Mouse (Mus musculus) hindbrain, embryonic 13.5 days (tissue): ENCODE measurements around the gene Tmem254b. TPM values are rescaled to one million over a fixed set of nuclear protein-coding genes. Genes with fewer than 3 reads are reported as not detected.
"Not testable (repeated sequence)": the region's sequence is repeated elsewhere in the genome, so short reads cannot be mapped to it uniquely, and the experiment has no call there.

Experiments used
- ATAC-seq: fragments of 200-750 bp; cut with Nextera tagmentation; 2 replicates; pipeline ENCODE4 v1.8.0; 2017; ENCODE audit warnings: moderate TSS enrichment; ENCODE audit not compliant: low FRiP score
- H3K27ac ChIP-seq: fragments of 300-500 bp; sonication (generic); 2 replicates; pipeline ENCODE4 v1.5.1; 2015; ENCODE audit warnings: inconsistent platforms, mild to moderate bottlenecking, moderate library complexity
- H3K27me3 ChIP-seq: fragments of 300-500 bp; sonication (generic); 2 replicates; pipeline ENCODE4 v1.6.1; 2015; ENCODE audit warnings: mild to moderate bottlenecking, inconsistent platforms
- H3K36me3 ChIP-seq: fragments of 300-500 bp; sonication (generic); 2 replicates; pipeline ENCODE4 v1.6.1; 2015; ENCODE audit warnings: mild to moderate bottlenecking, inconsistent platforms
- H3K4me1 ChIP-seq: fragments of 300-500 bp; sonication (generic); replicated peaks from 2 replicates; pipeline ENCODE4 v1.6.1; 2015; ENCODE audit warnings: inconsistent platforms
- H3K4me2 ChIP-seq: fragments of 300-500 bp; sonication (generic); 2 replicates; pipeline ENCODE4 v1.6.1; 2015; ENCODE audit warnings: inconsistent platforms, mild to moderate bottlenecking, moderate library complexity
- H3K4me3 ChIP-seq: fragments of 300-500 bp; sonication (generic); 2 replicates; pipeline ENCODE4 v1.5.1; 2015; ENCODE audit warnings: mild to moderate bottlenecking, inconsistent platforms
- H3K9ac ChIP-seq: fragments of 300-500 bp; sonication (generic); 2 replicates; pipeline ENCODE4 v1.6.1; 2015; ENCODE audit warnings: mild to moderate bottlenecking, inconsistent platforms
- H3K9me3 ChIP-seq: fragments of 300-500 bp; sonication (generic); 2 replicates; pipeline ENCODE4 v1.6.1; 2016; ENCODE audit warnings: inconsistent platforms
- WGBS: fragments of 180-500 bp; shearing (Covaris S2); methylation state at CpG from one replicate; pipeline ENCODE4 v1.1.7; 2015; 5-methylcytosine and 5-hydroxymethylcytosine counted together
- polyA plus RNA-seq: library from polyadenylated mRNA; unstranded; fragments of >200 nt; fragmentation: Nextera tagmentation; extraction: Ambion mirVana; gene quantifications from 2 replicates; pipeline ENCODE4 v1.2.1, GENCODE M21; 2015

Tmem254b gene
- polyA plus RNA-seq = 22.4 and 30.8 TPM in 2 replicates

GRCm38 (mm10) chr14:26206926-26207247 lies at the start of gene Tmem254b:
TSS of gene Tmem254b (minus strand) at chr14:26207041.
- ATAC-seq = peak; percentile 75; the same call in 1 of the 2 replicates
- H3K27ac ChIP-seq, H3K4me2 ChIP-seq, H3K36me3 ChIP-seq, H3K27me3 ChIP-seq, H3K4me3 ChIP-seq, H3K4me1 ChIP-seq, H3K9me3 ChIP-seq, H3K9ac ChIP-seq: not testable (repeated sequence)
- WGBS = no CpG with 5 or more reads among the region's 10 CpGs

- WGBS = no CpG with 5 or more reads among the region's 2 CpGs
- H3K27me3 ChIP-seq = not testable (repeated sequence)
Observed at GRCm38 (mm10) chr14:26237183-26237582, 30.3 kb upstream of the Tmem254b start.

GRCm38 (mm10) chr14:26216233-26217000 lies 9.6 kb upstream of the Tmem254b start:
- H3K4me3 ChIP-seq, H3K27me3 ChIP-seq, H3K9ac ChIP-seq, H3K4me2 ChIP-seq, H3K36me3 ChIP-seq, H3K9me3 ChIP-seq, H3K27ac ChIP-seq, H3K4me1 ChIP-seq, ATAC-seq: not testable (repeated sequence)
- WGBS = no CpG with 5 or more reads among the region's 5 CpGs

More at GRCm38 (mm10) chr14:26237183-26237582, 30.3 kb upstream of the Tmem254b start:
- not testable (repeated sequence) for H3K4me1 ChIP-seq, ATAC-seq, H3K36me3 ChIP-seq, H3K27ac ChIP-seq, H3K9ac ChIP-seq, H3K4me3 ChIP-seq, H3K9me3 ChIP-seq, H3K4me2 ChIP-seq

GRCm38 (mm10) chr14:26206197-26206925 lies 480 bp downstream of the Tmem254b start:
- WGBS = no CpG with 5 or more reads among the region's 44 CpGs

GRCm38 (mm10) chr14:26197851-26198250 lies 9.0 kb downstream of the Tmem254b start:
- H3K9me3 ChIP-seq, ATAC-seq, H3K27ac ChIP-seq, H3K4me1 ChIP-seq, H3K27me3 ChIP-seq, H3K9ac ChIP-seq, H3K4me2 ChIP-seq, H3K36me3 ChIP-seq, H3K4me3 ChIP-seq: not testable (repeated sequence)
- WGBS = no CpG with 5 or more reads among the region's 3 CpGs

More at GRCm38 (mm10) chr14:26206197-26206925, 480 bp downstream of the Tmem254b start:
- not testable (repeated sequence) for H3K27me3 ChIP-seq, H3K9ac ChIP-seq, H3K4me3 ChIP-seq, H3K4me1 ChIP-seq, H3K4me2 ChIP-seq, H3K9me3 ChIP-seq, H3K36me3 ChIP-seq, H3K27ac ChIP-seq
- peak; percentile 90 for ATAC-seq

GRCm38 (mm10) chr14:26188361-26188760 lies 18.5 kb downstream of the Tmem254b start:
- H3K27me3 ChIP-seq, H3K27ac ChIP-seq, H3K4me1 ChIP-seq, H3K9ac ChIP-seq, H3K4me3 ChIP-seq, H3K36me3 ChIP-seq, ATAC-seq, H3K9me3 ChIP-seq, H3K4me2 ChIP-seq: not testable (repeated sequence)
- WGBS = no CpG with 5 or more reads among the region's 8 CpGs

- H3K4me3 ChIP-seq, ATAC-seq, H3K4me1 ChIP-seq, H3K4me2 ChIP-seq, H3K27ac ChIP-seq, H3K9ac ChIP-seq, H3K9me3 ChIP-seq, H3K27me3 ChIP-seq, H3K36me3 ChIP-seq: not testable (repeated sequence)
- no CpG with 5 or more reads among the region's 9 CpGs for WGBS
Observed at GRCm38 (mm10) chr14:26186638-26187037, 20.2 kb downstream of the Tmem254b start.

GRCm38 (mm10) chr14:26182380-26182779 lies 24.5 kb downstream of the Tmem254b start, which contains the start of gene Plac9b:
TSS of gene Plac9b (minus strand) at chr14:26182480.
- H3K9ac ChIP-seq, H3K4me3 ChIP-seq, H3K9me3 ChIP-seq, H3K27ac ChIP-seq, H3K4me2 ChIP-seq, H3K27me3 ChIP-seq, H3K4me1 ChIP-seq, H3K36me3 ChIP-seq, ATAC-seq: not testable (repeated sequence)
- WGBS = no CpG with 5 or more reads among the region's 10 CpGs

GRCm38 (mm10) chr14:26181660-26182059 lies 25.2 kb downstream of the Tmem254b start:
- not testable (repeated sequence) for ATAC-seq, H3K27ac ChIP-seq, H3K4me3 ChIP-seq, H3K9me3 ChIP-seq, H3K4me2 ChIP-seq, H3K36me3 ChIP-seq, H3K27me3 ChIP-seq, H3K4me1 ChIP-seq, H3K9ac ChIP-seq
- WGBS = no CpG with 5 or more reads among the region's 10 CpGs

GRCm38 (mm10) chr14:26175028-26175427 lies 31.8 kb downstream of the Tmem254b start:
- not testable (repeated sequence) for H3K9ac ChIP-seq, H3K27me3 ChIP-seq, H3K9me3 ChIP-seq, H3K27ac ChIP-seq, ATAC-seq, H3K4me1 ChIP-seq, H3K36me3 ChIP-seq, H3K4me2 ChIP-seq, H3K4me3 ChIP-seq
- no CpG with 5 or more reads among the region's 6 CpGs for WGBS

GRCm38 (mm10) chr14:26173955-26174354 lies 32.9 kb downstream of the Tmem254b start:
- ATAC-seq, H3K27ac ChIP-seq, H3K4me2 ChIP-seq, H3K4me3 ChIP-seq, H3K9me3 ChIP-seq, H3K27me3 ChIP-seq, H3K4me1 ChIP-seq, H3K36me3 ChIP-seq, H3K9ac ChIP-seq: not testable (repeated sequence)
- WGBS = no CpG with 5 or more reads among the region's 3 CpGs

- H3K9ac ChIP-seq, ATAC-seq, H3K4me2 ChIP-seq, H3K4me1 ChIP-seq, H3K27me3 ChIP-seq, H3K9me3 ChIP-seq, H3K4me3 ChIP-seq, H3K36me3 ChIP-seq, H3K27ac ChIP-seq: not testable (repeated sequence)
- WGBS = no CpG with 5 or more reads among the region's 12 CpGs
Observed at GRCm38 (mm10) chr14:26165266-26165665, 41.6 kb downstream of the Tmem254b start.

- H3K4me1 ChIP-seq, H3K9ac ChIP-seq, H3K27ac ChIP-seq, H3K27me3 ChIP-seq, H3K9me3 ChIP-seq, H3K4me2 ChIP-seq, H3K4me3 ChIP-seq, H3K36me3 ChIP-seq, ATAC-seq: not testable (repeated sequence)
- no CpG with 5 or more reads among the region's 5 CpGs for WGBS
Observed at GRCm38 (mm10) chr14:26162423-26162822, 44.4 kb downstream of the Tmem254b start.
